Mouse (Mus musculus): Measurements from ENCODE around the gene Tmbim6.

DNA sequence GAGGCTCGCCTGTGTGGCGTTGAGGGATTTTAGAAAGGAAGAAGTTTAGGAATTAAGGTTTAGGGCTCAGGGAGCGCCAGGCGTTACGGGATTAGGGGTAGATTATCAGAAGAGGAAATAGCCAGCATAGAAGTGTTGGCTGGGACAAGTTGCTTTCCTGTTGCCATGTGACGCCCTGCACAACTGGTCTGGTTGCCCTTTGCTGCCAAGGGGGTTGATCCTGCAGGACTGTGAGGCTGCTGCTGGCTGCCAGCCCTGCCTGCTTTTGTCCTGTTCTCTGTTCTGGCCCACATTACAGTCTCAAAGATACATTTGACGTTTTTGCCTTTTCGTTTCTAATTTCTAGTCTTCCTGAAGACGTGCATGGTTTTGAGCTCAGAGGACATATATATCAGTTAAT lies 12.5 kb downstream of the Tmbim6 start:
- TF ChIP-seq CTCF (IDR thresholded peaks at IDR 0.05; ENCODE audit: control insufficient read depth, insufficient read depth, insufficient read length), result no peak
- no peak for TF ChIP-seq MAX (IDR thresholded peaks at IDR 0.05)
- TF ChIP-seq MYOD1 (IDR thresholded peaks at IDR 0.05; ENCODE audit: control insufficient read depth, insufficient read length, low read depth), result no peak
- TF ChIP-seq MYOG (IDR thresholded peaks at IDR 0.05; ENCODE audit: control insufficient read depth, extremely low read depth, insufficient read length), result no peak
- TF ChIP-seq USF1 (IDR thresholded peaks at IDR 0.05; ENCODE audit: low read depth), result no peak
- TF ChIP-seq CEBPB (IDR thresholded peaks at IDR 0.05; ENCODE audit: low read depth), result no peak
